Mouse (Mus musculus) liver, adult 2 months (tissue): ENCODE results near the gene Serpinb2.

Experiments used
- CTCF ChIP-seq: fragments of 200-500 bp; IDR thresholded peaks from 2 replicates; pipeline ENCODE4 v1.5.1; 2011; ENCODE audit warnings: low read depth, low read length, control low read depth
- POLR2A ChIP-seq: fragments of 200-500 bp; IDR thresholded peaks from 2 replicates; pipeline ENCODE4 v1.6.1; 2011; ENCODE audit warnings: low read length, control low read depth; ENCODE audit not compliant: insufficient read depth; ENCODE audit errors: extremely low read depth

GRCm38 (mm10) chr1:107525592-107525991 lies 14.4 kb downstream of the Serpinb2 start:
- TF ChIP-seq CTCF (no peak), POLR2A (no peak)
